Mouse (Mus musculus) fibroblast of lung, adult 2 months (primary cell): Measurements from ENCODE around the gene Cd180.

ENCODE experiments used
- DNase-seq: peaks from one replicate; pipeline ENCODE4 v3.0.0-alpha.2; 2011; ENCODE audit warnings: low read depth

Gene Cd180

GRCm38 (mm10) chr13:102744481-102745269, 51.3 kb downstream of the Cd180 start:
- peak; percentile 44 for DNase-seq

GRCm38 (mm10) chr13:102745270-102745600, 51.9 kb downstream of the Cd180 start:
- no peak for DNase-seq

GRCm38 (mm10) chr13:102745626-102746342, 52.4 kb downstream of the Cd180 start:
- DNase-seq: peak; percentile 83

- DNase-seq: no peak
Observed at GRCm38 (mm10) chr13:102746803-102747561, 53.6 kb downstream of the Cd180 start.

GRCm38 (mm10) chr13:102749194-102749593, 55.8 kb downstream of the Cd180 start:
- DNase-seq: no peak

- DNase-seq: no peak
Observed at GRCm38 (mm10) chr13:102749891-102750290, 56.5 kb downstream of the Cd180 start.

GRCm38 (mm10) chr13:102753714-102754556, 60.6 kb downstream of the Cd180 start:
- DNase-seq: no peak

GRCm38 (mm10) chr13:102755124-102755523, 61.8 kb downstream of the Cd180 start:
- no peak for DNase-seq

GRCm38 (mm10) chr13:102756071-102756470, 62.7 kb downstream of the Cd180 start:
- no peak for DNase-seq

- no peak for DNase-seq
Observed at GRCm38 (mm10) chr13:102758021-102758420, 64.7 kb downstream of the Cd180 start.

- DNase-seq: no peak
Observed at GRCm38 (mm10) chr13:102761410-102761809, 68.1 kb downstream of the Cd180 start.

- no peak for DNase-seq
Observed at GRCm38 (mm10) chr13:102762203-102762602, 68.8 kb downstream of the Cd180 start.

- no peak for DNase-seq
Observed at GRCm38 (mm10) chr13:102764218-102764617, 70.9 kb downstream of the Cd180 start.

- DNase-seq: no peak
Observed at GRCm38 (mm10) chr13:102765216-102765615, 71.9 kb downstream of the Cd180 start.

GRCm38 (mm10) chr13:102767110-102767509, 73.8 kb downstream of the Cd180 start:
- DNase-seq: no peak

- no peak for DNase-seq
Observed at GRCm38 (mm10) chr13:102768512-102768911, 75.2 kb downstream of the Cd180 start.

- DNase-seq: peak; percentile 60
Observed at GRCm38 (mm10) chr13:102770194-102770593, 76.8 kb downstream of the Cd180 start.

- DNase-seq: no peak
Observed at GRCm38 (mm10) chr13:102773169-102773568, 79.8 kb downstream of the Cd180 start.

GRCm38 (mm10) chr13:102774786-102775201, 81.4 kb downstream of the Cd180 start:
- DNase-seq: no peak

- no peak for DNase-seq
Observed at GRCm38 (mm10) chr13:102775506-102775905, 82.1 kb downstream of the Cd180 start.

GRCm38 (mm10) chr13:102778859-102779258, 85.5 kb downstream of the Cd180 start:
- DNase-seq: no peak

GRCm38 (mm10) chr13:102779275-102779674, 85.9 kb downstream of the Cd180 start:
- no peak for DNase-seq
